Mouse (Mus musculus): ENCODE data around the gene Il33.
"Not testable (repeated sequence)": the region's sequence is repeated elsewhere in the genome, so short reads cannot be mapped to it uniquely, and the experiment has no call there.

Il33 gene

DNA sequence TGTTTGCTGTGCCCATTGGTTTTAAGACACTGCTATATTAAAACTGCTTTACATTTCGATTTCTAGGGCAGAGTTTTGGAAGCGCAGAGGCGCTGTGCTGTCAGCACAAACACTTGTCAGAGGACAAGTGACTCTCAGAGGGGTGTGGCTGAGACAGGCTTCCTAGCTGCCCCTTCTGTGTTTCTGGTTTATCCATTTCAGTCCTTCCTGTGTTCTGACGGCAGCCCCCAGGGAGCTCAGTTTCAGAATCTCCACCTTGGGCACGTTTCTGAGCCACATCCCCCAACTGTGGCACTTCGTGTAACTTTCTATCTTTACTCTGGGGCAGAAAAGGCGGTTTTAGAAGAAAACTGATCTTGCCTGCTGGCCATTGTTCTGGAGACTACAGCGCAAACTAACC is 12.5 kb downstream of the Il33 start:
- DNase-seq (ENCODE audit: low spot score in 2 of 2) = no peak

DNA sequence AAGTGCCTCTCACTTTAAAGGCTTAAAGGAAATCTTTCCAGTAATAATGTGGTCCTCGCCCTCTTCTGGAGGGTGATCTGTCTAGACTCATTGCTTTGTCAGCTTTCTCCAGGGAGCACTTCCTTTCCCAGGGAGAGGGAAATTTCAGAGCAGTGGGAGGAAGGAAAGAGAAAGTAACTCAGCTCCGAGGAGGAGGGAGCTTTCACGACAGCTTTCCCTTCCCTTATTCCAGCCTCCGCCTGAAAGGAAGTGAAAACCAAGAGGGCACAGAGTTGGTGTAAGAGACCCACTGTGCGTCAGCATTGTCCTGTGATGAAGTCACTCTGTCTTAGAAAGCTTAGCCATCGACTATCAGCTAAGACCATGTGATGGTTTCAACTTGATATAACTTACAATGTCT is 15.3 kb downstream of the Il33 start:
- DNase-seq (ENCODE audit: low spot score in 2 of 2) = no peak

DNA sequence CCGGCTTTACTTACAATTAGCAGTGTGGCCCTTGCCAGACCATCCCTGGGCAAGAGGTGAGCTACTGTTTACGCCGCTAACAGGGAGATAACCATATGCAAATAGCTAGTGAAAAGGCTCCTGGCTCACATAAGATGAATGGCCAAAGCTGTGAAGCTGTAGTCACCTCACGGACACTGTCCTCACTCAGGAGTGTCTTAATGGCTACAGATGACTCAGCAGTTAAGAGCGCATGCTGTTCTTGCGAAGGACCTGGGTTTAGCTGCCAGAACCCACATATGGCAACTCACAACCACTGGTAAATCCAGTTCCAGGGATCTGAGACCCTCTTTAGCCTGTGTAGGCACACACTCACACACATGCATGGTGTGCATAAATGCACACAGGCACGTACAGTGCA is 16.3 kb downstream of the Il33 start:
- no peak for DNase-seq (ENCODE audit: low spot score in 2 of 2)

DNA sequence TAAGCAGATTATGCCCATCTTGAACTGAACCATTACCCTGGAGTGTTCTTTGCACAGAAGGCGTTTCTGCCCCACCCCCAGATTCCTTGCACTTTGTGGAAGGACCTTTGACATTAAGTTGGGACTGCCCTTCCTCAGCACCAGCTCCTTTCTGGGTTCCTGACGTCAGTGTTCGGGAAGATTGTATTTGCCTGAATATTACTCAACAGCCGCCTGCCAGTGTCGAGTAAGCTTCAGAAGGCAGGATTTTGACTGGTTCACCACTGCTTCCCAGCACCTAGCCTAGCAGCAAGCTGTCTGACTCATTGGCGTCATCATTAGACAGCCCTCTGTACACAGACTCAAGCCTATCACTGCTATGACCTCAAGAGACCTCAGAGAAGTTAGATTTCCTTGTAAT is 17.4 kb downstream of the Il33 start:
- no peak for DNase-seq (ENCODE audit: low spot score in 2 of 2)

DNA sequence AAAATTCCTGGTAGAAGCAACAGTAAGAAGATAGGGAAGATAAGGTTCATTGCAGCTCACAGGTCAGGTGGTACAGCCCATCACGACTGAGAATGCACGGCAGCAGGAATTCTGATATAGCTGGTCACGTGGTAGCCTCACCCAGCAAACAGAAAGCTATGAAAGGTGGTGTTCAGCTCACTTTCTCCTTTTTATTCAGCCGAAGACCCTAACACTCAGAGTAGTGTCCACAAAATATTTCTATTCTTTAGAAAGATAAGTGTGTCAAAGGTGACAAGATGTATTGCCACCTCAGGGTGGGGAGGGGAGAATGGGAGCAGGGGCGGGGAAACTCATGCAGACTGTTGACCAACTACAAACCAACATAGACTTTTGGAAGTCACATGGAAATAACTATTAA is 19.5 kb downstream of the Il33 start:
- no peak for DNase-seq (ENCODE audit: low spot score in 2 of 2)

DNA sequence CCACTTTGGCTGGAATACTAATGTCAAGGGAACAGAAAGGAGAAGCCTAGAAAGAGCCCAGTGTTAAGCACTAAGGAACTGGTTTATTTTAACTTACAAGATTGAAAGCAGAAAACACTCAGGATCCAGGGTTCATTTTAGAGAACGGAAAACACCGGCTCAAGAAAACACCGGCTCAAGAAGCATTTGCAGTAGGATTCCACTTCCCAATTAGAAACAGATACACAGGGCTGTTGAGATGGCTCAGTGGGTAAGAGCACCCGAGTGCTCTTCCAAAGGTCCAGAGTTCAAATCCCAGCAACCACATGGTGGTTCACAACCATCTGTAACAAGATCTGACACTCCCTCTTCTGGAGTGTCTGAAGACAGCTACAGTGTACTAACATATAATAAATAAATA is 20.0 kb downstream of the Il33 start:
- DNase-seq (ENCODE audit: low spot score in 2 of 2) = not testable (repeated sequence)

DNA sequence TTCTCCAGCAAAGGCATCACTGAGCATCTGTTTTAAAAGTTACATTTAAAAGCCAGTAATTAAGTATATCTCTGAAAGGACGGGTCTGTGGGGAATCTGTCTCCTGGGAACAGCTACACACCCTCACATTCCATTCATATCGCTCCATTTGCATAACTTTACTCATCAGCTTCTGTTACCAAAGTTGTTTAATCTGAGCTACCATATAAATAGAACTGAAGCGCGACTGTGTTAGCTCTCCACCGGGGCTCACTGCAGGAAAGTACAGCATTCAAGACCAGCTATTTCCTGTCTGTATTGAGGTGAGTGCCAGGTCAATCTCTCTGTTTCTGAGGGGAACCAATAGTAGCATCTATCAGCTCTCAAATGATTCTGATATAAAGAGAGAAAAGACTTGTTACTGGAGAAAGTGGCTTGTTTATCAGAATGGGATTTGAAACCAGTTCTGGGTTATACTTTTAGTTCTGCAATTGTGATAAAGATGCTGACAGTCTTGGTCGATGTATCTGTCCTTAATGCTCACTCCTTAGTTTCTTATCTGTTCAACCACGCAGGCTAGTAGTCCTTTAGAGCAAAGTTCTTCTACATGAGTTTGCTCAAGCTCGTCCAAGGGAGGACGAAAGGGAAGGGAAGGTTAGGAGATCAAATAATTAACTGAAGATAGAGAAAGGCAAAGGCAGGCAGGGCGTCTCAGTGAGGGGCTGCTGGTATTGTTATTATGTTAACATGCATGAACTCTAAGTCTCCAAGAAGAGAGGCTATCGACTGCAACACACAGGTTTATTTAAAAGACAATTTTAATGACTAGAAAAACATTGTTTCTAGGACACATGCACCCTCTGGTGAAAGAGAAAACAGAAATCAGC is 20.9 kb downstream of the Il33 start:
- peak; percentile 19 to 25 for DNase-seq (ENCODE audit: low spot score in 2 of 2)

DNA sequence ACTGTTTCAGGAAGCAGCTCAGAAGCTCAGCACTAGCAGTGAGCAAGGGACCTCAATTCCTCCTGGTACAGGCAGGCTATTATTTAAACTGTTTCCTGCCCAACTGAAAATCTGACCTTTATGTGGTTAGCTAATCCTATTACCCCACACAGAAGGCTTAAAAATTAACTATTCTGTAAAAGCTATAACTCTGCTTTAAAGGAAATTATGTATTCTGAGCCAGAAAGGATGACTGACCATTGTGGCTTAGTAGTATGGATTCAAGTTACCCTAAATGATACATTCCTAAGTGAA is 21.5 kb downstream of the Il33 start:
- DNase-seq (ENCODE audit: low spot score in 2 of 2) = no peak

DNA sequence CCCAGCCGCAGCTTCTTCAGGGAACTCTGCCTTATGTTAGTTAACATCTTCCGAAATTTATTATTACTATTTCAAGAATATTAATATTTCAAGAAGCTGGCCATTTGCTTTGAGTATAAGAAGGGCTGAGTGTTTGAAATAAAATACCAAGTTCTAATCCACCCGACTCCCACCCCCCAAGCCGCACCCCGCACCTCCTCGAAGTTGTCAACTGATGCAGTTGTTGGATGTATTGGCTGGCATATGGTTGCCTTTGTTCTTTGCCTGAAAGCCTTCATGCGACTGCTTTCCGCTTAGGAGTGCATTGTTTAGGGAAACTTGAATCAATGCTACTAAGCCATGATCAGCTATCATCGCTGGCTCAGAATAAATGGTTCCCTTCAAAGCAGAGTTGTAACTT is 22.1 kb downstream of the Il33 start:
- DNase-seq (ENCODE audit: low spot score in 2 of 2) = no peak

DNA sequence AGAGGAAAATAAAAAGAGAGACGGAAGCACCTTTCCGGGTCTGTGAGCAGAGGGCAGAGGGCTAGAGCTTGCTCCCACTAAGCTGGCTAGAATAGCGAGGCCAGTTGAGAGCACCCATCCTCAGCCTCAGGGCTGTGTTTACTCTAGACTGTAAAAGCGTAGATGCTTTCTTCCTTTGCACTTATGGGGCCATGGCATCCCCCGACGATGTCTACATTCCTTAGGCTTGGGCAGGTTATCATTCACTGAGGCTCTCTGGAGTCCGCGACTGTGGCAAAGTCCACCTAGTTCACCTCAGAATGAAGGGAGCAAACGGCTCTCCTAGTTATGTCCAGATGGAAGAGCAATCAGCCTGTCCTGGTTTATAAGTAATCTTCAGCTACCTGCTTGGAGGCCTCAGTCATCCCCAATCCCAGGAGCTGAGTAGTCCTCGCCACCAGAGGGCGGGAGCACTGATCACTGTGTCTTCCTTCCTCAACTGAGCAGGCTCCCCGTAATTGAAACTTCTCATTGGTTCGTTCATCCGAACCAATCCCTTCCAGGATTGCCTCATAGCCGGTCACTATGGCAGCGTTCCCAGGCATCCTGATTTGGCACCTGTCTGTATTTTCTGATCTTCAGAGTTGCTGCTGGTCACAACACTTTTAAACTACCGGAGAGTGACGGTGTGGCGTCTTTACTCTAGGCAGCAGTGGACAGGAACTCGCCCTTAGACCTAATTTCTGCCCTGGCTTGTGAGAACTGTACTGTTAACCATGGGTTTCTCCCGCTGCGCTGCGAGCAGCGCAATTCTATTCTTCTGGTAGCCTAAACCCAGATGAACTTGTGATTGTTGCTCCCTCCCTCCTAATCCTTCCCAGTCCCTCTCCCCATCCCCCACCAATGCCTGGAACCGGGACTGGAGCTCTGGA is 23.2 kb downstream of the Il33 start:
- DNase-seq (ENCODE audit: low spot score in 2 of 2) = peak; percentile 63 to 78

DNA sequence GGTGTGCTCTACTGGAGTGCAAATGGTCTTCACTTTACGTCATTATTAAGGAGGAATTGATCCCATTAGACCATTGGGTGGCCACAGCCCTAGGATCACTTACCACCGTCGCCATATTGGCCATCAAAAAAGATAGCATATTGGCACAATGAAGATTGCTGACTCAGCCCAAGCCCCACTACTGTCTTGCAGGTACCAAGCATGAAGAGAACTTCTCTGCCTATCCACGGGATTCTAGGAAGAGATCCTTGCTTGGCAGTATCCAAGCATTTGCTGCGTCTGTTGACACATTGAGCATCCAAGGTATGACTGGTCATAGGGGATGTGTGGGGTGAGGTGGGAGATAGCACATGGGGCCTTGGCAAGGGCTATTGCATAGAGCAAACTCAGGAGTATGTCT is 27.6 kb downstream of the Il33 start:
- DNase-seq (ENCODE audit: low spot score in 2 of 2) = no peak

DNA sequence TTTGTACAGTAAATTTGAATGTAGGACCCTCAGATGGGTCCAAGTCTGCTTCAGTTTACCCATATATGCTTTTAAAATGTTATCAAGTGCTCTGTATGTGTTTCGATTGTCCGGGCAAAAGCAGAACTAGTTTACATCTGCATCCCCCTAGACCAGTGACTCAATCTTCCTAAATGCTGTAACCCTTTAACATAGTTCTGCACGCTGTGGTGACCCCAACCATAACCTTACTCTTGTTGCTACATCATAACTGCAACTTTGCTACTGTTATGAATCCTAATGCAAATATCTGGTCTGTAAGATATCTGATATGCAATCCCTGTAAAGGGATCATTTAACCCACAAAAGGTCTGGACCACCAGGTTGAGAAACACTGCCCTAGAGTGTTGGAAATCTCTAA is 28.9 kb downstream of the Il33 start:
- DNase-seq (ENCODE audit: low spot score in 2 of 2) = no peak

DNA sequence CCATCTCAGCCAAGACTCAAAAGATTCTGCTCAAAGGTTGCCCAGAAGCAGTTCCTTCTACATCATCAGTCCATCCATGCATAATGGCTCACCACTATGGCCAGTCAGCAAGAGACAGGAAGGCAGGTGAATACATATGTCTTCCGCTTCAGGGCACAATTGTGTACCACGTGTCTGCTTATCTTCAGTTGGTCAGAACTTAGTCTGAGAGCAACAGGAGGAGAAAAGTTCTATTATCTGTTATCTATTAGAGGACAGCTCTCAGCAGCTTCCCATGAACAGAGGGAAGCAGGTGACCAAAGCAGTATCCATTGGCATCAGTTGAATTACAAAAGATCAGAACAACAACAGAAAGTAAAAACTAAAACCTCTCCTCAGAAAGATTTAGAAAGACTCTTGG is 30.5 kb downstream of the Il33 start:
- DNase-seq (ENCODE audit: low spot score in 2 of 2) = no peak

DNA sequence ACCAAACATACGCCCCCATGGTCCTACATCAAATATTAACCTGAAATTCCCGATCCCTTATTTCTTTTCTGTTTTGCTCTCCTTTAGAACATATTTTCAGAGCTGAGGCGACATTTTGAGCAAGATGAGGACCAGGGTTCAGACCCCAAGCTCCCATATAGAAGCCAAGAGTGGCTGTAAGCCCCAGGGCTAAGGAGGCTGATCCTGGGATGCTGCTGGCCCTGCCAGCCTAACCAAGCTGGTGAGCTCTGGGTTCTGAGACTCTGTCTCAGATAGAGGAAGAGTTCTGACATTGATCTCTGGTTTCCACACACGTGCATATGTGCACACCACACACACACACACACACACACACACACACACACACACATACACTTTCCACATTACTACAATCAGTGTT is 36.0 kb downstream of the Il33 start:
- no peak for DNase-seq (ENCODE audit: low spot score in 2 of 2)

DNA sequence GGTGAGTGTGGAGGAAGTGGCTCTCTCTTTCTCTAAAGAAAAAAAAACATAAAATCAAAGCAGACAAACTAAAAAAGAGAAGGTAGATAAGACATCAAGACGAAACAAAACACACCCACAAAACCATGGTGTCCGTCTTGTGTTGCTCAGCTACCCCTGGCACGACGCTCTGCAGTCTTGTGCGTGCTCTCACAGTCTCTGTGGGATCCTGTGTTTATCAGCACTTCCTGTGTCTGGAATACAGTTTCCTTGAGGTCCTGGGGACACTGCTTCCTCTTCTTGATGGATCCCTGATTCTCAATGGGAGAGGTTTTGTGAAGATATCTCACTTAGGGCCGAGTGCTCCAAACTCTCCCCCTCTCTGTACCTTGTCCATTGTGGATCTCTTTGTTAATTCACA is 36.9 kb downstream of the Il33 start:
- no peak for DNase-seq (ENCODE audit: low spot score in 2 of 2)

DNA sequence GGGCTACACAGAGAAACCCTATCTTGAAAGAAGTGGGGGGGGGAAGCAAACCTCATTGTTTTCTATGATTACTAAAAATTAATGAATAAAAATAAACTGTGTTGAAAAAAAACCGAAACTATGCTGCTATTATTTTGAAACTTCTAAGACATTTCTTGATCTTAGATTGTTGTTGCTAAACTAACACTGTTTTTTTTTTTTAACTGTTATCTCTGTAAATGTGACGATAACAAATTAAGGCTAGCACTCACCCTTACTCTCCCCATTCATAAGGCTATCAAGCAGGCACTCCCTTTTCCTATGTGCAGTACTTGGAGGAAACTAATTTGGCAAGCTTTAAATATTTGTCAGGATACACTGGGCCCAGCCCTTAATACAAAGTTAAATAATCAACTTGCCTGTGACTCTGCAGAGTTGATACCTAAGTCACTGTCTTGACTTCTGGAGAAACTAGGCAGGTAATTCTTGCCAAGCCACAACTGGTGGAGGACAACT is 38.7 kb downstream of the Il33 start:
- no peak for DNase-seq (ENCODE audit: low spot score in 2 of 2)

DNA sequence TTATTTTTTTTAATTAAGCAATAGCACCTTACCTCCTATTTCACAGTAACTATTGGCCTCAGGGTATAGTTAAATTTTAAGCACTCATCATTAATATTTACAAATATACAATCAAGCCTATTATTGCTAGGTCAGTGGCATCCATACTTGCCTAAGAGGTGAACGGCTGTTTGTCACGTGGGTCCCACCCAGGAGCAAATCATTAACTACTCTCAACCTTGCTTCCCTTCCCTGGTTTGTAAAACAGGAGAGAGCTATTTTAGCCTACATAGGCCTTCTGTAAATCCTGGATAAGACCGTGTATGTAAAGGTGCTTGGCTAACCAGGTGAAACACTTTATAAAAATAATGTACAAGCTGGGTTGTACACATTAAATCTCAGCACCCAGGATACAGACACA is 43.0 kb downstream of the Il33 start:
- DNase-seq (ENCODE audit: low spot score in 2 of 2) = no peak

DNA sequence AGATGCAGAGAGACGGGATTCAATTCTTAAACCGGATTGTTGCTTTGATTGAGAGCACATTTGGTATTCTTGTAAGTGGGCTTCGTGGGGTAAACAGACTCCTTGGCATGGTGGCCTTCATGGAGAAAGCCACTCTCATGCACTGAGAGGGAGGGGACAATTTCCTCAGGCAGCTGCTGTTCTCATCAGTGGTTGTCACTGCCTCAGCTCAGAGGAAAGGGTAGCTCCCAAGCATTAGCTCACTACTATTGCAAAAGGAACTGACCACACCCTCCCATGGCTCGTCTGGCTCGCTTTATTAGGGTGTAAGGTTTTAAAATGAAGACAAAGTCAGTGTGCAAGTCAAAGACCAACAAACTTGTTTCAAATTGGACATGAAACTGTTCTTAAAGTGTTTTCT is 48.5 kb downstream of the Il33 start:
- no peak for DNase-seq (ENCODE audit: low spot score in 2 of 2)

DNA sequence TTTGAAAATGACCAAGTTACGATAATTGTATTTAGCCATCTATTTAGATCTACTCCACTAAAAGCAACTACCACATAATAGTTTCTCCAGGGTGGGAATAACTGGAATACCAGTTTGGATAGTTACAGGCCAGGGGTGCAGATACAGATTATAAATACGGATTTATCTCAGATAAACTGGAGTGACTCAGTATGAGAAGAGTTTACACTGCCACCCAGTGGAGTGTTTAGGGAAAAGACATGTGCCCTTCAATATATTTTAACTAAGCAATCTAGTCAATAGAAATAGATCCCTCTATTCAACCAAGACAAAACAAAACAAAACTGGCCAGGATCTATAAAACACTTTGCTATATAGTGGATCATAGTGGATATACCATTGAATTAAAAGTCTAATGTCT is 53.9 kb downstream of the Il33 start:
- DNase-seq (ENCODE audit: low spot score in 2 of 2) = peak; percentile 24 to 35

DNA sequence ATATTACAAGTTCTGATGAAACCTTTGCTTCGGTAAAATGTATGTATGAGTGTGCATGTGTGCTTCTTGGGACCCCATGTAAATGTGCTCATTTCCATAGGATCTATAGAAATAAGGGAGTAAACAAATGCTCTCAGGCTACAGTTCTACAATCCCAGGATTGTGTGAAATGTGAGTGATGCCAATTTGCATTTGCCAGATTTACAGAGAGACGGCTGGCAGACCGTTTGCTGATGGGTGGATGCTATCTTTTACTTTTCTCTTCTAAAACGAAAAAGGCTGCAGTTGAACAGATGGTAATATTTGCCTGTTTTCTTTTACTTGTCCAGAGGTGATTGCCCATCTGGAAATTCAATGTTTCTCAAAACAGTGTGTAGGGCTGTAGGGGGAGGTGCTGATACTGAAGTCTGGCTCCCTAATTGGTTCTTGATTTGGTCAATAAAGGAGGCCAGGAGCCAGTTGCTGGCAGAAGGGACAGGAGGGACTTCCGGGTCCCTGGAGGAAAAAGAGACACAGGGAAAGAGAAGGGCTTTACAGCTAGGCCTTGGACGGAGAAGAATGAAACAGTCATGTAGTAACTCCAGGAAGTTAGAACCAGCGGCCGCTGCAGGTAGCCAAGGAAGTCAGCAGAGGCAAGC is 54.7 kb downstream of the Il33 start:
- DNase-seq (ENCODE audit: low spot score in 2 of 2) = peak in 1 of 2 experiments; percentile 7

DNA sequence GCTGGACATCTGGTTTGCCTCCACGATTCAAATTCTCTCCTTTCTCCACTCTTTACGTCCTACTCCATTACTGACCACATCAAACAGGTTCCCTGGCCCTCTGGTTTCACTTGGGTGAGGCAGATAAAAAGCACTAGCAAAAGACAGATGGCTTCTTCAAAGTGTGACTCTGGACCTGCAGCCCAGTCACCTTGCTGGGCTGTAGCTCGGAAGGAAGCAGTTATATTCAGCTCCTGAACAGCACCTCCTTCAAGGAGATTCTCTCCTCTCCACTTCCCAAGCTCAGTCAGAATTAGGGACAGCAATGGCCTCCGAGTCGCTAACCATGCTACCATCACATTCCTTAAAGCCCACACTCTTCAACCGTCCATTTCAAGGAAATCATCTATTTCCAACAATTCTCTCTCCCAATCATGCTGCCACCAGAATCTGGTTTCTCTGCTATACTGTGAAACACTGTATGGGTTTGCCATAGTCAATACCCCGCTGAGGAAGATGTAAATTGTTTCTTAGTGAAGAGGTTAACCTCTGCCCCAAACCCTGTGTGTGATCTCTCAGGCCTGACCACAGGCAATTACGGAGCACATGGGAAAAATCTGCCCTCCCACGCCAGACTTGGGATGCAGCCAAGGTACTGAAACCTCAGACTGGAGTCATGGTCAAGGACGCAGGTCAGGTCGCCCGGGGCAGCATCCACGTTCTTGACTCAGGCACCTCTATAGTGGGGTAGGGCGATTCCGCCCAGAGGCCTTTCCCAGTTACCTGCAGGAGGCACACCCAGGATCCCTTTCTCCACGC is 59.5 kb downstream of the Il33 start:
- no peak for DNase-seq (ENCODE audit: low spot score in 2 of 2)

Data from right cerebral cortex, adult 2 months (tissue).